Mouse (Mus musculus) ES-CJ7 (cell line): ENCODE measurements around the gene Ganc.

ENCODE experiments used
- DNase-seq: peaks from one replicate; pipeline ENCODE4 v3.0.0; 2011; ENCODE audit warnings: low read depth, low spot score

Gene Ganc

GRCm38 (mm10) chr2:120501136-120501918 is 97.6 kb downstream of the Ganc start:
- DNase-seq = no peak

GRCm38 (mm10) chr2:120501931-120502604 is 98.4 kb downstream of the Ganc start:
- DNase-seq = no peak

- no peak for DNase-seq
These were observed 98.9 kb downstream of the Ganc start for GRCm38 (mm10) chr2:120502605-120502990.

DNA sequence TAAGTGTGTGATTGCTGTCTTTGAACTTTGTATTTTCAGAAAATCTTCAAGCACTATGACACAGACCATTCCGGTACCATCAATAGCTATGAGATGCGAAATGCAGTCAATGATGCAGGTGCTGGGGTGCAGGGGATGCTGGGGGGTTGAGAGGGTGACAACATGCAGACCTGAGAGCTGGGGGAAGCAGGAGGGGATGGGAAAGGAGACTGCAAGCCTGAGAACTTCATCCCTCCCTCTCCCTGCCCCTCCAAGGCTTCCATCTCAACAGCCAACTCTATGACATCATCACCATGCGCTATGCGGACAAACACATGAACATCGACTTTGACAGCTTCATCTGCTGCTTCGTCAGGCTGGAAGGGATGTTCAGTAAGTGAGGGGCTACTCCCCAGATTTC is 99.4 kb downstream of the Ganc start:
- DNase-seq = no peak

GRCm38 (mm10) chr2:120503992-120504391 is 100.3 kb downstream of the Ganc start:
- no peak for DNase-seq
